Mouse (Mus musculus) thymus, postnatal 0 days (tissue): ENCODE data around the gene Mgmt. TPM values are rescaled to one million over a fixed set of nuclear protein-coding genes. Genes with fewer than 3 reads are reported as not detected.

ENCODE experiments used
- DNase-seq: peaks from one replicate; pipeline ENCODE4 v3.0.0-alpha.2; 2015; ENCODE audit warnings: low spot score
- polyA plus RNA-seq: library from polyadenylated mRNA; unstranded; fragments of >200 nt; fragmentation: Nextera tagmentation; extraction: Ambion mirVana; gene quantifications from 2 replicates; pipeline ENCODE4 v1.2.1, GENCODE M21; 2015

The Mgmt gene
- polyA plus RNA-seq, 1 experiment from 2014 or later: 3.4 TPM

DNA sequence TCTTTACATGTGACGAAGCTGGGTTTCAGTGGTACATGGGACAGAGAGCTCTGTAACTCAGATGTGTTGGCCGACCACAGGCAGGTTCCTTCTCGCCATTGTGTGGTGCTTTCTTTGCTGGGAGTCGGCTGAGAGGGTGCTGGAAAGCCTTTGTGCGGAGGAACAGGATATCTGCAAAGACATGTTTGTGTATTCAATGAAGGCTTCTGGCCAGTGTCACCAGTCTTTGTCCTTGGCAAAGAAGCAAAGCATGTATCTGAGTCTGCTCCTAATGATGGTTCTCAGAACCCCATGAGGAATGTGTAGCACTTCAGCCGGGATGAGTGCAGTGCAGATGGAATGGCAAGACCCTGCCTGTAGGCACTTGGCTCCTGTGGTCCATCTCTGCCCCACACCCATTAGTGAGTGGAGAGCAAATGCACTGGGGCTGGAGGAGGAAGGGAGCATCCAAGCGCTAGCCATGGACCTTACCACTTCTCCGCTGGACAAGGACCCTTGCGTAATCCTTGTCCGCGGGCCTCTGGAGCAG, 14.3 kb downstream of the Mgmt start:
- DNase-seq: no peak

DNA sequence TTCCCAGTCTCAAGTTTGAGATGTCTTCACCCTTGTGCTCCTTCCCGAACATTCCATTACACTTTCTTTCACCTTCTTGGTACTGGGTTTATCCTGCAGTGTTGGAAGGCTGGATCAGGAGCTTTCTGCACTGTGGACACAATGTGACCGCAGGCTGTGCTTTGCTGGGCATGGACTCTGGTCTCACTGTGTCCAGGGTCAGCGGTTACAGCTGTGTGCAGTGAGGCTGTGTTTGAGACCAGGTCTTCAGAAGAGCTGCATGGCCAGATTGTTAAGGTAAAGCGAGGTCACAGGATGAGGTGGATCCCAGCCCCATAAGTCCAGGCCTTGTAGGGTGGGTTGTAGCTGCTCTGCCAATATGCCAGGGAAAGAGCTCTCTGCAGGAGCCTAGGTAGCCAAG, 18.5 kb downstream of the Mgmt start:
- DNase-seq: no peak

GRCm38 (mm10) chr7:136916021-136916420, 21.6 kb downstream of the Mgmt start:
- DNase-seq: no peak

- DNase-seq: no peak
Observed at GRCm38 (mm10) chr7:136920976-136921755, 26.8 kb downstream of the Mgmt start.

DNA sequence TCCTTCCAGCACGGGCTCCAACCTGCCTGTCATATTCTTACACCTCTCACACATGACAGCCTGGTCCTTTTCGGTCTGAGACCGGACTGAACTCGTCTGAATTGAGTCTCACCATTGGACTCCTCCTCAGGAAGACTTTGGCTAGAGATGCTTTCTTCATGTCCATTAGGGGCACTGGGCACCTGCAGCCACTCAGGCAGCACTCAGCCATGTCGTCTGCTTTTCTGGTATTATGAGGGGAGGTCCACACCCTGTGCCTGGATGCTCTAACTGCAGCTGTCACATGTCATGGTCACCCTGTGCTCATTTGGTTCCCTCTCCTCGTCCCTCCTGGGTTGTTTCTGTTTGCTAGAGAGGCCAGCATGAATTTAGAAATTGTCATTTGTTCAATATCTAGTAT, 27.8 kb downstream of the Mgmt start:
- no peak for DNase-seq

GRCm38 (mm10) chr7:136924610-136925260, 30.3 kb downstream of the Mgmt start:
- no peak for DNase-seq

GRCm38 (mm10) chr7:136926178-136926577, 31.8 kb downstream of the Mgmt start:
- DNase-seq: no peak

DNA sequence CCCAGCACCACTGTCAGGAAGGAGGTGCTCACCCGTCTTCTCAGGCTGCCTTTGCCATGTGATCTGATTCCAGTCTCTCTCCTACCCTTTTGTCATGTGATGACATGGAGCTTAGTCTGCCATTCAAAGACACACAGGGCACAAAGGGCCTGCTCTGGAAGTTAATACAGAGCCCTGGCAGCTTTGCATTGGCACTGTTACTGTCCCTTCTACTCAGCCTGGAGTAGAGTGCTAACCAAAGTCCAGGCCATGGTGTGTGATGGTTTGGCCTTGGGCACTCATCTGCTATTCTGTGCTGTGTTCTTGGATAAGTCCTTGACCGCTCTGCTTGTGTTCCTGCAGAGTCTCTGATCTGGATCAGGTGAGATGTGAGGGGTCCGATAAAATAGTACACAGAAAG, 36.0 kb downstream of the Mgmt start:
- DNase-seq: no peak

DNA sequence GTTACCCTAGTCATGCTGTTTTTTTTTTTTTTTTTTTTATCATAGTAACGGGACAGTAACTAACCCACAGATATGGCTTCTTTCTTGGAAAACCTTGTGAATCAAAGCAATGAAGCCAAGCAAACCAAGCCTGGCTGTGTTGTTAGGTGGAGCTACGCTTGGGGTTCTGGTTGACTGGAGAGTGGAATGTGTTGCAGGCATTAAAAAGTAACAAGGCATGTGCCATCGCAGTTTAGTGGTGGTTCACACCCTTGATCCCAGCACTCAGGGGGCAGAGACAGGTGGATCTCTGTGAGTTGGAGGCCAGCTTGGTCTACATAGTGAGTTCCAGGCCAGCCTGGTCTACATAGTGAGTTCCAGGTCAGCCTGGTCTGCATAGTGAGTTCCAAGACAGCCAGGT, 39.0 kb downstream of the Mgmt start:
- DNase-seq: no peak

DNA sequence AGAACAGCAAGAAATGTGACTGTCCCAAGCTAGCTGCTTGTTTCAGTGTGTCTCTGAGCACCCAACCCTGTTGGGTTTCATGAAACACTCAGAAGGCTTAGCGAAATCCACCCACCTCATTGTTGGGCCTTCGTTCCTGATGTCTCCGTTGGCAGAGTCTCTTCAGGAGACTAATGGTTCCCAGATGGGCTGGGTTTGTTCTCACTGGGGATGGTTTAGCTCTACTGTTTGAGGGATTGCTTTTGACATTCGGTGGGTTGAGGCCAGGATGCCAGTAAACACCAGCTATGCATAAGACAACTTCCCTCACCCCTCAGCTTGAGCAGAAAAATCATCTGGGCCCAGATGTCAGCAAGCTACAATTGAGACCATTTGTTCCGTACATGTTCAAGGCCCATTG, 39.9 kb downstream of the Mgmt start:
- no peak for DNase-seq

- no peak for DNase-seq
Observed at GRCm38 (mm10) chr7:136934784-136935183, 40.4 kb downstream of the Mgmt start.

DNA sequence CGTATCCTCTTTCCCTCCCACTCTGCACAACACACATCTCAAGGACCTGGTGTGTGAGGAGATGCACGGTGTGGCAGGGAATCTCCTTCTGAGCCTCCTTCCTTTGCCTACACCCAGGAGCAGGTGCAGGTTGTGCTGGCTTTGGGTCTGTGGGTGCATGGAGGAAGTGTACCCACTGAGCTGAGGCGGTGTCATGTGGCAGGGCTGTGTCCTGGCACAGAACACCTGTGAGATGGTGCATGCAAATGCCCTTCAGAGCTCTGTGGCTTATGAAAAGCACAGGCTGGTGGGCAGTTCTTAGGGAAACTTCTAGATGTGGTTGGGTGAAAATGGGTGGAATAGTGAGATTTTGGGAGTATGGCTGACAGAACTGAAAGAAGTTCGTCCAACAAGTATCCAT, 44.0 kb downstream of the Mgmt start:
- DNase-seq: no peak

DNA sequence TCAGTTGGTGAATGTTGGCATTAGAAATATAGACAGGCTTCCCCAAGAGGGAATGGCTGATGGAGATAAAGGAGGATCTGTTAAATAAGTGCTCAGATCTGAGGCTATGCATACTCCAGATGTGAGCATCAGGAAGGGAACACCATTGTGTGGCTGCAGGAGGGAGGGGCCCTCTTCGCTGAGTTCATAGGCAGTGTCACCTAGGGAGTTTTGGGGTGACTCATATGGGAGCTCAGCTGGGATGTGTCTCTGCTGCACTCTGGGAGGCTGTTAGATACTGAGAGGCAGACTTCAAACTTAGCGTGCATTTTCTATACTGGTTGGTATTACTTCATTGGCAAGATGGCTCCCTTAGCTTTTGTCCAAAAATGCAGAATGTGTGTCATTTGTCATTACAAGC, 48.0 kb downstream of the Mgmt start:
- DNase-seq: no peak

- no peak for DNase-seq
Observed at GRCm38 (mm10) chr7:136943886-136944285, 49.5 kb downstream of the Mgmt start.

DNA sequence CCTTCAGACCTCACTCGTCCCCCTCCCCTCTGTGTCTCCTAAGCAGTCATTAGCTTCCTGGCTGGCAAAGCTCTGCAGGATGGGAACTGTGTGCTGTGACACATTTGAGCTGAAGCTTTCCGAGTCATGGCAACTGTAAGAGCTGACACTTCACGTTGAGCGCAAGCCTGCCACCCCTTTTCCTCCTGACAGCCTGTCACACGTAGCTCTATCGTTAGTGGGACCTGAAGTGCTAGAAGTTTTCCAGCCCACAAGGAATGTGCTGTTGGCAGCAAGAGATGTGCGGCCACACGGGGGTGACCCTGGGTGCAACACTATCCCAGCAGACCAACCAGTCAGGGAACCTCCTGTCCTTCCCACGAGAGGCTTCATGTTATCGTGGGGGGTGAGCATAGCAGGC, 51.3 kb downstream of the Mgmt start:
- no peak for DNase-seq

- DNase-seq: no peak
Observed at GRCm38 (mm10) chr7:136946131-136946530, 51.7 kb downstream of the Mgmt start.

GRCm38 (mm10) chr7:136948275-136948810, 53.9 kb downstream of the Mgmt start:
- no peak for DNase-seq

DNA sequence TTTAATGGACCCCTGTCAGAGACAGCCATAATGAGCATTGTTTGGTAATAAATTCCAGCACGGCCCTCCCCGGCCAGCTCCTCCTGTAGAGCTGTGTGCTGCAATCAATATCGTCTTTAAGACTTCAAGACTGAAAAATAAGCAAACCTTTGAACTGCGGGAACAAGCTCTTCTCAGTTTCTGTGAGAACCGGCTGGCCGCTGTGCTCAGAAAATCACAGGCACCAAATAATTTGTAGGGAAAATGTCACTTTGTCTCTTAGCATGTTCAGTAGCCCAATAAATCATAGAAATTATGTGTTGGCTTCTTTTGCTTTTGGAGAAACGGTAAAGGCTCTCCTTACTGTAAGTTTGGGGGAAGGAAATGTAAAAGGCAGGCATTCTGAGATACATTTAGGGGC, 58.2 kb downstream of the Mgmt start:
- DNase-seq: no peak

DNA sequence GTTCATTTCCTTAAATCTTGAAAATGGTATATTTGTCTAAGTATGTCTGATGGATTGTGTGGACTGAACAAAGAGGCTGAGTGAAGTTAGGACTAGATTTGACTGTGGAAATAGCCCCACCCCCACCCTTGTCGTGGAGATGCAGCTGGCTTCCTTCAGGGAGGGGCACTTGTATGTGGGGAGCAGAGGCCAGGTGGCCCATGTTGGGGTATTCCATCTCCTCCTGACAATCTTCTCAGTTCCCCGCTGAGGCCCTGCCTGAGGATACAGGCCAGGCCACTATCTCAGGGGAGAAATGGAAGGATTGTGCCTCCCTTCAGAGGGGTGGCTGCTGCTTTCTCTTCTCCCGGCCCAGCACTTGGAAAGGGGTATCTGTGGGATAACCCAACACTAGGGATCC, 58.8 kb downstream of the Mgmt start:
- no peak for DNase-seq

DNA sequence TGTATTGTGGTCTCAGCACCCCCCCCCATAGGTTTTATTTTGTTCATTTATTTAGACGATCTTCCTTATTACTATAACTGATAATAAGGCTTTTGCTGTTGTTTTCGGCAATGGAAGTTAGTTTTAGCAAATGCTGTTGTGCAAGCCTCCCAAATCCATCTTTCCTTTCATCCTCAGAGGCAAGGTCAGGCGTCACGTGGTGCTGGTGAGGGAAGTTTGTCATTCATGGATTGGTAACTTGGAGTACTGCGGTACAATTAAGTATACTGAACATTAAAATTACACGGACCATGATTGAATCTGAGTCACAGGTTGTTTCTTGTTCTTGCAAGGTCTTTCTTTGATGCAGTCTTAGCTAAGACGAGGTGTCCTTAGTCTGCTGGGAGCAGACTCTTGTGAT, 77.9 kb downstream of the Mgmt start:
- DNase-seq: no peak

DNA sequence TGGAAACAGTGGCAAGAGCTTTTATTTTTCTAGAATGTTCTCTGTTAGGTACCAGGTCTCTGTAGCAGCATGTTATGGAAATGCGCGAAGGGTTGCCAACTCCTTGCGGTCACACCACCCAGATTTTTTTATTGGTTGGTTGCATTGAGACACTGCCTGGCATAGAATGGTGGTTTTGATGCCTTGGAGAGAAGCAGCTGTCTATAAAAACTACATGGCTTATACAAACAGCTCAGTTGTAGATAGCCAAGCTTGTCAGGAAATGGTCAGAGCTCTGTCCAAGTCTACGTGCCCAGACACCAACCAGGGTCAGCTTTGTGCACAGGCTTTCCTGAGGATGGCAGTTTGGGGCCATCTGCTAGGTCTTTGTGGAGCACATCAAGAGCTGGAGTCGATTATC, 80.6 kb downstream of the Mgmt start:
- DNase-seq: no peak

DNA sequence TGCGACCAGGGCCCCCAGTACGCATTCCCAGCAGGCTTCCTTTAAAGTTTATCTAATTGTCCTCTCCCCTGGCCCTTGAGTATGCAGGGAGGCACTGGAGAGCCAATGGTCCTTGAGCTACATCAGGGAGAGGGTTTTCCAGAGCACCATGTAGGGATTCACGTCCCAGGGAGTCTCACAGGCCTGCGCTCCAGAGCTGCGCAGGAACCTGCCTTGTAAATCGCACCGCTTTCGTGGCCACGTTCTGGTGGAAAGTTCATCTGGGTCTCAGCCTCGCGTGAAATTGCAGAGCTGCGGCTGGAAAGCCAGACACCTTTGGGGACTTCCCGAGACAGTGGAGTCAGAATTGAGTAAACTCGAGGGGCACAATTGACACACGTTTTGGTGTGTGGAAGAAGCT, 103.0 kb downstream of the Mgmt start:
- no peak for DNase-seq

DNA sequence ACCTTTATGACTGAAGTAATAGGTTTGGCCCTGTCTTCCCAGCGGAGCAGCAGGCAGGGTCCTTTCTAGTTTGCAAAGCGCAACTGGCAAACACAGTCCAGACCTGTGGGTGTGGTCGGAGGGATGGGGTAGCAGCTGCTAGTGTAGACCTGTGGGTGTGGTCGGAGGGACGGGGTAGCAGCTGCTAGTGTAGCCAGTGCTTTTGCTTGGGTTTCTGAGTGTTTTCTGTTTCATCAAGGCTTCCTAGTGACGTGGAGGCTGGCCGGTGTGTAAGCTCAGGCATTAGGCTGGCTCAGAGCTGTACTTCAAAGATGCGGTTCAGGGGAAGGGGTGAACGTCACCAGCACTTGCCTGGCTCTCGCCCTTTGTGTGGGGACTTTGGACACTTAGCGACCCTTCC, 106.3 kb downstream of the Mgmt start:
- no peak for DNase-seq
